Mouse (Mus musculus): Measurements from ENCODE around the gene Dusp8.

GRCm38 (mm10) chr7:142050536-142050935 is 45.1 kb downstream of the Dusp8 start:
- TF ChIP-seq CTCF (IDR thresholded peaks at IDR 0.05; ENCODE audit: control insufficient read depth, insufficient read depth, insufficient read length) (no peak), MYOD1 (IDR thresholded peaks at IDR 0.05; ENCODE audit: control insufficient read depth, insufficient read length, low read depth) (no peak), MAX (IDR thresholded peaks at IDR 0.05) (no peak), USF1 (IDR thresholded peaks at IDR 0.05; ENCODE audit: low read depth) (no peak), MYOG (IDR thresholded peaks at IDR 0.05; ENCODE audit: control insufficient read depth, extremely low read depth, insufficient read length) (no peak), CEBPB (IDR thresholded peaks at IDR 0.05; ENCODE audit: low read depth) (no peak)
